Mouse (Mus musculus) thymus, adult 2 months (tissue): ENCODE measurements around the gene Stab2. TPM values are rescaled to one million over a fixed set of nuclear protein-coding genes. Genes with fewer than 3 reads are reported as not detected.

ENCODE experiments used
- DNase-seq: peaks from one replicate; pipeline ENCODE4 v3.0.0; 2021
- H3K27ac ChIP-seq: fragments of 200-500 bp; 2 replicates; pipeline ENCODE4 v1.5.1; 2012; ENCODE audit warnings: low read length, control low read depth; ENCODE audit not compliant: control insufficient read depth, insufficient read depth
- H3K27me3 ChIP-seq: fragments of 200-500 bp; 2 replicates; pipeline ENCODE4 v1.6.1; 2012; ENCODE audit warnings: mild to moderate bottlenecking, low read length, moderate library complexity, mixed read lengths; ENCODE audit not compliant: control insufficient read depth, insufficient read depth
- H3K36me3 ChIP-seq: fragments of 200-500 bp; 2 replicates; pipeline ENCODE4 v1.6.1; 2012; ENCODE audit warnings: mild to moderate bottlenecking, low read length, moderate library complexity; ENCODE audit not compliant: control insufficient read depth, insufficient read depth
- H3K4me1 ChIP-seq: fragments of 200-500 bp; replicated peaks from 2 replicates; pipeline ENCODE4 v1.6.1; 2012; ENCODE audit warnings: low read length; ENCODE audit not compliant: control insufficient read depth, insufficient read depth
- H3K4me3 ChIP-seq: fragments of 200-500 bp; 2 replicates; pipeline ENCODE4 v1.5.1; 2012; ENCODE audit warnings: mild to moderate bottlenecking, low read length, control low read depth, moderate library complexity; ENCODE audit not compliant: control insufficient read depth, insufficient read depth
- CTCF ChIP-seq: fragments of 200-500 bp; IDR thresholded peaks from 2 replicates; pipeline ENCODE4 v1.5.1; 2012; ENCODE audit warnings: mild to moderate bottlenecking, control low read depth, low read length, moderate library complexity, borderline replicate concordance; ENCODE audit not compliant: control insufficient read depth, poor library complexity, insufficient read depth; ENCODE audit errors: extremely low read depth
- POLR2A ChIP-seq: fragments of 200-500 bp; IDR thresholded peaks from 2 replicates; pipeline ENCODE4 v1.6.1; 2012; ENCODE audit warnings: mild to moderate bottlenecking, low read length, control low read depth, moderate library complexity; ENCODE audit not compliant: control insufficient read depth, poor library complexity, insufficient read depth; ENCODE audit errors: extremely low read depth
- WGBS: fragments of 180-500 bp; shearing (Covaris S2); methylation state at CpG from one replicate; pipeline ENCODE4 v1.1.7; 2018; 5-methylcytosine and 5-hydroxymethylcytosine counted together
- polyA plus RNA-seq: library from polyadenylated mRNA; depleted of rRNA; stranded (reverse); fragments of >200 nt; gene quantifications from 2 replicates; pipeline ENCODE4 v1.2.3, GENCODE M21; 2012

Gene Stab2
- polyA plus RNA-seq, 1 experiment = 8.5 TPM

GRCm38 (mm10) chr10:86886434-86886833 is 121.4 kb downstream of the Stab2 start:
- no peak for TF ChIP-seq CTCF
- 98% methylated on average over 1 of the region's 1 CpGs for WGBS
- no peak for DNase-seq

DNA sequence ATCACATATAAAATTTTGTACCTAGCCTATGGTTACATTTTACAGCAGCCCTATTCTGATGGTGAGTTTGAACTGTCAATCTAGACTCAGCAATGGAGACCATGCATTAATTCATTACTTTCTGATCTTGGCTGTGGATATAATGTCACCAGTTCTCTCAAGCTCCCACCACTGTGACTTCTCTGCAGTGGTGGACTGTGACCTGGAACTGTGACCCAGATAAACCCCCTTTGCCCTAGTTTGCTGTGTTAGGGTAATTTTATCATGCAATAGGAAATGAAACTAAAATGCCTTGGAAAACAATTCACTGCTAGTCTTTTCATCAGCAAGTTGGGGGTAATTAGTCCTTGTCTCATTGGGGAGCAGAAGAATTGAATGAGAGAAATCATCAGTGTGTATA is 126.4 kb downstream of the Stab2 start:
- Histone ChIP-seq H3K27me3 (0 out of 2 replicates have a peak, but pooled peaks cover 3% of the 10 kb centered on the region), H3K36me3 (no peaks in the 10 kb centered on the region), H3K27ac (no peak overlapping the region), H3K4me1 (0 out of 2 replicates have a peak, but pooled peaks cover 2% of the 10 kb centered on the region), H3K4me3 (no peak overlapping the region)
- TF ChIP-seq CTCF (no peak), POLR2A (no peak)
- DNase-seq = no peak

More at GRCm38 (mm10) chr10:86886434-86886833, 121.4 kb downstream of the Stab2 start:
- Histone ChIP-seq H3K27ac (no peak overlapping the region), H3K4me3 (no peak overlapping the region), H3K27me3 (0 out of 2 replicates have a peak, but pooled peaks cover 3% of the 10 kb centered on the region), H3K36me3 (no peaks in the 10 kb centered on the region), H3K4me1 (no peaks in the 10 kb centered on the region)

- no peak for TF ChIP-seq CTCF
- TF ChIP-seq POLR2A = no peak
- no peak overlapping the region for H3K27ac ChIP-seq
- DNase-seq = no peak
- WGBS = 87% methylated on average over 5 of the region's 5 CpGs
- H3K4me1 ChIP-seq = 0 out of 2 replicates have a peak, but pooled peaks cover 2% of the 10 kb centered on the region
- no peak overlapping the region for H3K4me3 ChIP-seq
- H3K36me3 ChIP-seq = no peaks in the 10 kb centered on the region
- 0 out of 2 replicates have a peak, but pooled peaks cover 3% of the 10 kb centered on the region for H3K27me3 ChIP-seq
Observed at GRCm38 (mm10) chr10:86880071-86880806, 127.6 kb downstream of the Stab2 start.

DNA sequence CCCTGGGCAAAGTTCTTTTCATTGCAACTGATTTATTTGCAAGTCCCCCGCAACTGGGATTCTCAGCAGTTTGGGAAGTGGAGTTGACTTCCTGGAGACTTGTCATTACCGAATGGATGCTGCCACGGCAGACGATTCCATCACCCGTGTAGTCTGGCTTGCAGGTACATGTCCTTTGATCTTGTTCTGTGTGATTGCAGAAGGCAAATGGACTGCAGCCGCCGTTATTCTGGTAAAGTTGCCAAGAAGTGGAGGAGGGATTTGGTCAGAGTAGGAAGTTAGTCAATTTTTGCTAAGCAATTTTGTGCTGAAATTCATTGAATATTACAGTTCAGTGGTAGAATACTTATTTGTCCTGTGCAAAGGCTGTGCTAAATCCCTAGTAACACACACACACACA is 129.1 kb downstream of the Stab2 start:
- Histone ChIP-seq H3K4me1 (0 out of 2 replicates have a peak, but pooled peaks cover 2% of the 10 kb centered on the region), H3K27ac (no peak overlapping the region), H3K36me3 (no peaks in the 10 kb centered on the region), H3K27me3 (0 out of 2 replicates have a peak, but pooled peaks cover 3% of the 10 kb centered on the region), H3K4me3 (no peak overlapping the region)
- no peak for DNase-seq
- WGBS = 93% methylated on average over 7 of the region's 7 CpGs
- TF ChIP-seq POLR2A = no peak
- no peak for TF ChIP-seq CTCF

GRCm38 (mm10) chr10:86872591-86872990 is 135.2 kb downstream of the Stab2 start:
- Histone ChIP-seq H3K36me3 (no peaks in the 10 kb centered on the region), H3K27ac (no peak overlapping the region), H3K4me1 (no peaks in the 10 kb centered on the region), H3K27me3 (no peaks in the 10 kb centered on the region), H3K4me3 (no peak overlapping the region)
- no peak for DNase-seq
- 80% methylated on average over 5 of the region's 5 CpGs for WGBS
- TF ChIP-seq CTCF (no peak), POLR2A (no peak)

DNA sequence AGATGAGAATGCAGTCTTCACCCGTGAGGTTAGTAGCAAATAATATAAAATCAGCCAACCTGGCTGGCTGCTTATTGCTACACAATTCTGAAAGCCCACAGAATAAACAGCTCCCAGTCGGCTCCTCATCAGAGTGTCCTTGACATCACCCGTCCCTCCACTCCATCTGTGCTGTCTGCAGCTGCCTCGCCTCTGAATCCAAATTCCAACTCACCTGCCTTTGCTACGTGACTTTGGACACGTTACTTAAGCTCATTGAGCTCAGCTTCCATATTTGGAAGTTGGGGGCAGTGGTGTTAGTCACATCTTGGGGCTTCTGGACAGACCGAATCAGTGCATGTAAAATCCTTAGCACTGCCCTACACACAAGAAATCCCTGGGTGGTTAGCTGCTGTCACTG is 135.7 kb downstream of the Stab2 start:
- no peaks in the 10 kb centered on the region for H3K36me3 ChIP-seq
- no peak for TF ChIP-seq POLR2A
- TF ChIP-seq CTCF = no peak
- 90% methylated on average over 7 of the region's 7 CpGs for WGBS
- H3K27me3 ChIP-seq = no peaks in the 10 kb centered on the region
- DNase-seq = no peak
- no peak overlapping the region for H3K4me3 ChIP-seq
- H3K27ac ChIP-seq = no peak overlapping the region
- no peaks in the 10 kb centered on the region for H3K4me1 ChIP-seq

DNA sequence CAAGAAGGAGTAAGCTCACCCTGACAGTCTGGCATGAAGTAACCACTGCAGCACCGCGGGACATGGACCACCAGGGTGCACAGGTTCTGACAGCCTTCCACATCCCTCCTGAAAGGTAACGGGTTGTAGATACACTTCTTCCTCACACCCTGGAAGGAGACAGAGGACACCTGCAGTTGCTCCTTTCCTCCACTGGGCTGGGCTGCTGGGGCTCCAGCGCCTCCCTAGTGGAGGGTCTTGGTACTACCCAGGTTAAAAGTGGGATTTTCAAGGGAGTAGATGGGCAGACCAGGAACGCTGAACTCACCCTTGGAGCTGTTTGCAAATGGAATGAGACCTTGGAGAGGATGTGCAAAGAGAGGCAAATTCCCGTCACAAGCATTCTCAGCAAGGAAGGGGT is 144.4 kb downstream of the Stab2 start:
- no peaks in the 10 kb centered on the region for H3K36me3 ChIP-seq
- H3K27ac ChIP-seq = no peak overlapping the region
- no peak overlapping the region for H3K4me3 ChIP-seq
- H3K27me3 ChIP-seq = no peaks in the 10 kb centered on the region
- no peak for DNase-seq
- 94% methylated on average over 6 of the region's 6 CpGs for WGBS
- TF ChIP-seq POLR2A (no peak), CTCF (peak; percentile 52; the same call in 1 of the 2 replicates)
- H3K4me1 ChIP-seq = no peaks in the 10 kb centered on the region
